Mouse (Mus musculus) olfactory bulb, adult 2 months (tissue): ENCODE results near the gene Ric3. TPM values are rescaled to one million over a fixed set of nuclear protein-coding genes. Genes with fewer than 3 reads are reported as not detected.

Experiments
- H3K27ac ChIP-seq: fragments of 200-500 bp; 2 replicates; pipeline ENCODE4 v1.5.1; 2012; ENCODE audit warnings: low read depth, low read length; ENCODE audit not compliant: insufficient read depth
- H3K4me1 ChIP-seq: fragments of 200-500 bp; 2 replicates; pipeline ENCODE4 v1.6.1; 2012; ENCODE audit warnings: low read length; ENCODE audit not compliant: control insufficient read depth, insufficient read depth
- H3K4me3 ChIP-seq: fragments of 200-500 bp; 2 replicates; pipeline ENCODE4 v1.5.1; 2012; ENCODE audit warnings: mild to moderate bottlenecking, low read depth, low read length, moderate library complexity; ENCODE audit not compliant: insufficient read depth
- CTCF ChIP-seq: fragments of 200-500 bp; IDR thresholded peaks from 2 replicates; pipeline ENCODE4 v1.5.1; 2012; ENCODE audit warnings: low read depth, mild to moderate bottlenecking, low read length, moderate library complexity; ENCODE audit not compliant: insufficient read depth
- POLR2A ChIP-seq: fragments of 200-500 bp; IDR thresholded peaks from 2 replicates; pipeline ENCODE4 v1.6.1; 2012; ENCODE audit warnings: mild to moderate bottlenecking, low read depth, low read length, moderate library complexity; ENCODE audit not compliant: insufficient read depth
- WGBS: fragments of 180-500 bp; shearing (Covaris S2); methylation state at CpG from one replicate; pipeline ENCODE4 v1.1.7; 2018; 5-methylcytosine and 5-hydroxymethylcytosine counted together
- polyA plus RNA-seq: library from polyadenylated mRNA; stranded (reverse); fragments of >200 nt; gene quantifications from 2 replicates; pipeline ENCODE4 v1.2.4, GENCODE M21; 2012; ENCODE audit warnings: low replicate concordance; ENCODE audit not compliant: missing spikeins, insufficient read depth, insufficient read length

Ric3 gene
- polyA plus RNA-seq, 1 experiment, result not detected

DNA sequence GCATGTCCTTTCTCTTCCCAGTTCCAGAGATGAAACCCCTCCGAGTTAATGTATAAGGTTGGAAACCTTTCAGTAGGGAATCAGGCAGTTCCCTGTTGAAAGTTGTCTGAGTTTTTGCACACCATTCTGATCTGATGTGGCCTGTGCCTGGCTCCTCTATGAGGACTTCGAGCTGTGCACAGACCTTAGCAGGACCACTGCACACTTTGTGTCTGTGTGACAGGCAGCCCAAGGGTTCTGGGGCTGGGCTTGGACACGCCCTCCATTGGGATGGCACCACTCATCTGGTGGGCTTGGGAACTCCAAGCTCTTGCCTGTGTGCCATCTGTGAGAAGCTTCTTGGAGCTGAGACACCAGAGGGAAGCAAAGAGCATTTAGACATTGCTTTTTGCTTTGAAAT lies 51.8 kb downstream of the Ric3 start:
- Histone ChIP-seq H3K27ac (no peak overlapping the region), H3K4me1 (peaks cover 14% of the 10 kb centered on the region; the same call in 1 of the 2 replicates), H3K4me3 (no peak overlapping the region)
- WGBS, result 89% methylated on average over 3 of the region's 3 CpGs
- no peak for TF ChIP-seq POLR2A
- TF ChIP-seq CTCF, result no peak

DNA sequence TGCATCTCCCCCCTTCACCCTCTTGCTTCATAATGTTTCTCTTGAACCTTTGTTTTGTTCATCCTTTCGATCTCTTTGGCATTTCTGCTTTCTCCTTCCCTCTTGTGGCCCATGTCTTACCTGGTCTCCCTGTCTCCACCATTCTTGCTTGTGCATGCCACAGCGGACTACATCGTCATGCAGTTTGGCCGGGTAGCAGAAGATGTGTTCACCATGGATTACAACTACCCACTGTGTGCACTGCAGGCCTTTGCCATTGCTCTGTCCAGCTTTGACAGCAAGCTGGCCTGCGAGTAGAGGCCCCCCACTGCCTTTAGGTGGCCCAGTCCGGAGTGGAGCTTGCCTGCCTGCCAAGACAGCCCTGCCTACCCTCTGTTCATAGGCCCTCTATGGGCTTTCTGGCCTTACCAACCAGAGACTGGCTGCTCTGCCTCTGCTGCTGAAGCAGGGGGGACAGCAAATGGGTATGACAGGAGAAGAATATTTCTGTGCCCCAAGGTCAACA lies 53.1 kb downstream of the Ric3 start:
- no peak overlapping the region for H3K27ac ChIP-seq
- H3K4me3 ChIP-seq, result no peak overlapping the region
- no peak for TF ChIP-seq CTCF
- no peak for TF ChIP-seq POLR2A
- peaks cover 15% of the 10 kb centered on the region; the same call in 1 of the 2 replicates for H3K4me1 ChIP-seq
- WGBS, result 81% methylated on average over 6 of the region's 6 CpGs

DNA sequence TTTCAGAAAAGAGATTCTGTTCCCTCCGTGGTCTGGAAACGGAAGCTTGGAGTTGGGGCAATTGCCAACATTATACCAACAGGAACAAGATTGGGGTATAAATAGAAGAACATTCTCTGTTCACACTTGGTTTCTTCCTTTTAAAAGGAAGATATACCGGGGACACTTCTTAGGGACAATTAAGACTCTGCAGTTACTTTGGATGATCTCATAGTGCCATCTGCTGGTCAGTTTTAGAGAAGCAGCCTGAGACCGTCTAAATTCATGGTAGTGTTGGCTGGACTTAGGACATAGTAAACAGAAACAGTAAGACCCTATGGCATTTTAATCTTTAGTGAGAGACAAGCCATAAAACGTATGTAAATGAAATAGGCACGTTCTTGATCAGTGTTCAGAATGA lies 54.9 kb downstream of the Ric3 start:
- no peak overlapping the region for H3K27ac ChIP-seq
- TF ChIP-seq CTCF, result no peak
- no peak for TF ChIP-seq POLR2A
- 9% methylated on average over 6 of the region's 6 CpGs for WGBS

GRCm38 (mm10) chr7:109027721-109028120 lies 55.4 kb downstream of the Ric3 start:
- TF ChIP-seq POLR2A (no peak), CTCF (no peak)
- Histone ChIP-seq H3K27ac (no peak overlapping the region), H3K4me1 (peaks cover 15% of the 10 kb centered on the region; the same call in 1 of the 2 replicates), H3K4me3 (no peak overlapping the region)
- 95% methylated on average over 7 of the region's 7 CpGs for WGBS

More for the DNA sequence above, 54.9 kb downstream of the Ric3 start:
- Histone ChIP-seq H3K4me1 (peaks cover 15% of the 10 kb centered on the region; the same call in 1 of the 2 replicates), H3K4me3 (no peak overlapping the region)

DNA sequence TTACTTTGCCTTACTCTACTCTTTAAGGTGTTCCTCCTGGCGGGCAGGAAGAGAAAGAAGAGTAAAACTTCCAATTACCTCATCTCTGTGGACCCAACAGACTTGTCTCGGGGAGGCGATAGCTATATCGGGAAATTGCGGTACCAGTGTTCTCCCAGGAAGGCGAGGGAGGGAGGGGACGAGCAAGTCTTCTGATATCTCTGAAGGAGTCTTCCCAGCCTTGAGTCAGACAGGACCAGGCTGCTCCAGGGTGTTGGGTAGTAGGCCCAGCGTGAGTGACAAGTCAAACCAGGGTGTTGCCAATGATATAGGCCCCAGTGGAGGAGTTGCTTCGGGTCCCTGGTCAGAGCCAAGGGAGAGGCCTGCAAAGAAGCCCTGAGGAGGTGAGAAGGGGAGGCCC lies 56.2 kb downstream of the Ric3 start:
- no peak overlapping the region for H3K4me3 ChIP-seq
- TF ChIP-seq CTCF (no peak), POLR2A (no peak)
- H3K27ac ChIP-seq, result no peak overlapping the region
- H3K4me1 ChIP-seq, result peaks cover 23% of the 10 kb centered on the region
- WGBS, result 68% methylated on average over 9 of the region's 9 CpGs

DNA sequence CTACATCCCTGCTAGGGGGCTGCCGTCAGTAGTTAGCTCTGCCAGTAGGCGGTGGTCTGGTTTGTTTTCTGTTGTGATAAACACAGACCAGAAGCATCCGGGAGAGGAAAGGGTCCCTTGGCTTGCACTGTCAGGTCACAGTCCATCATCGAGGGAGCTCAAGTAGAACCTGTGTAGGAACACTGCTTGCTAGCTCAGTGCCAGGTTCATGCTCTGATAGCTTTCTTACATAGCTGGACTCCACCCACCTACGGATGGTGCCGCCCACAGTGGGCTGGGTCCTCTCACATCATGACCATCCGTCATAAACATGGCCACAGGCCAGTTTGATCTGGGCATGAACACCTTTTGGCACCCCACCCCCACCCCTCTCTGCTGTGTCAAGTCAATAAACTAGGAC lies 57.4 kb downstream of the Ric3 start:
- no peak for TF ChIP-seq POLR2A
- 91% methylated on average over 7 of the region's 7 CpGs for WGBS
- peaks cover 25% of the 10 kb centered on the region for H3K4me1 ChIP-seq
- H3K27ac ChIP-seq, result no peak overlapping the region
- H3K4me3 ChIP-seq, result no peak overlapping the region

DNA sequence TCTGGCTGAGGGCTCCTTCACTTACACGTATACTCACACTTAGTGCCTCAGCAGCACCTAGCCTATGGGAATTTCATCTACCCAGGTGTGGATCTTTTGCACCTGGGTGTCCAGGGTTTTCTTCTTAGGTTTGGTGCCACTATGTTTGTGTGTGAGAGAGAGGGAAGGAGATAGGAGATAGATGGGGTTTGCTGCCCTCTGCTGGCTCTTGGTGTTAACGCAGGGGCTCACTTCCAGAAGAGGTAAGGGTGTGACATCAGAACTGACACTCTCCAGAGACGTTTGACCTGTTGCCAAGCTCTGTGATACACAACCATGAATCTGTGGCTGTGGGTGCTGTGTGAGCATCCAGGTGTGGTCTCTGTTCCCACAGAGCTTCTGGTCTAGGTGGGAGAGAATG lies 61.7 kb downstream of the Ric3 start:
- peak; percentile 32; the same call in 1 of the 2 replicates for TF ChIP-seq CTCF
- TF ChIP-seq POLR2A, result no peak
- Histone ChIP-seq H3K27ac (no peak overlapping the region), H3K4me1 (peaks cover 17% of the 10 kb centered on the region), H3K4me3 (no peak overlapping the region)
- 18% methylated on average over 3 of the region's 3 CpGs for WGBS

GRCm38 (mm10) chr7:109019243-109019642 lies 63.9 kb downstream of the Ric3 start:
- WGBS, result 89% methylated on average over 7 of the region's 7 CpGs
- H3K4me3 ChIP-seq, result no peak overlapping the region
- peaks cover 21% of the 10 kb centered on the region for H3K4me1 ChIP-seq
- no peak for TF ChIP-seq POLR2A
- TF ChIP-seq CTCF, result no peak
- no peak overlapping the region for H3K27ac ChIP-seq

GRCm38 (mm10) chr7:109016378-109016923 lies 66.7 kb downstream of the Ric3 start:
- Histone ChIP-seq H3K4me1 (peaks cover 22% of the 10 kb centered on the region), H3K27ac (no peak overlapping the region), H3K4me3 (no peak overlapping the region)
- TF ChIP-seq CTCF (no peak), POLR2A (no peak)
- WGBS, result 32% methylated on average over 5 of the region's 5 CpGs

GRCm38 (mm10) chr7:109014851-109015250 lies 68.3 kb downstream of the Ric3 start:
- Histone ChIP-seq H3K27ac (no peak overlapping the region), H3K4me3 (no peak overlapping the region), H3K4me1 (peaks cover 24% of the 10 kb centered on the region)
- TF ChIP-seq CTCF (no peak), POLR2A (no peak)
- 65% methylated on average over 7 of the region's 7 CpGs for WGBS
